Mouse (Mus musculus): ENCODE data around the gene Olfr522.

The Olfr522 gene

GRCm38 (mm10) chr7:140111943-140112342 is 52.6 kb downstream of the Olfr522 start:
- DNase-seq: no peak

Measured in heart, adult 11 months (tissue).